Mouse (Mus musculus) E14TG2a.4 (cell line): ENCODE data around the gene Nln.

Experiments
- CTCF ChIP-seq: conservative IDR thresholded peaks from 2 replicates; pipeline ENCODE4 v1.5.1; 2014; ENCODE audit warnings: low read length
- NANOG ChIP-seq: IDR thresholded peaks from 2 replicates; pipeline ENCODE4 v1.6.1; 2014; ENCODE audit warnings: borderline replicate concordance, low read length, mixed read lengths

DNA sequence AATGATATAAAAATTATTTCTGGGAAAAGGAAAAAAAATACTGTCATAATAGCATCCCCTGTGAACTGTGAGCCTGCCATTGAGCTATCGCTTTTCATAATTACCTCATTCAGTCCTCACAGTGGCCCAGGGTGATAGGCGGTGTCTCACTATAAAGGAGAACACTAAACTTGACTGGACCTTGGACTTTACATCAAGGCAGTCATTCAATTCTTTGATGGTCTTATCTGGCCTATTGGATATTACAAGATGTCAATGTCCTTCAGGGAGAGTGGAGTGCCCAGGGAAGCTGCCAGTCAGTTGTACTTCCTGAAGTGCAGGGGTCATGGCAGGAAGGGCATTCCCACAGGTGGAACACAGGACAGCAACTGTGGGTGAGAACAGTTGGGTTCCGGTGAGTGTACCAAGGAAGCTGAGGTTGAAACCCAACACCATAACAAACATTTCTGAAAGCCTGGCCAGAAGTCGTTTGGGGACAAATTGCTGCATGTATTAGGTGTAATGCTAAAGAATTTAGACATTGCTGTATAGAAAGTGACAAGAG, 133.2 kb downstream of the Nln start:
- TF ChIP-seq CTCF (no peak), NANOG (no peak)
